Mouse (Mus musculus) neural tube, embryonic 11.5 days (tissue): ENCODE measurements at regions not wholly inside any gene's neighbourhood (a gene's known extent, or its start where the extent isn't known, plus 50 kb on each side); places are given as distances from the start of the nearest gene placed in this dataset. TPM values are rescaled to one million over a fixed set of nuclear protein-coding genes. Genes with fewer than 3 reads are reported as not detected.

Experiments
- ATAC-seq: fragments of 200-750 bp; cut with Nextera tagmentation; 2 replicates; pipeline ENCODE4 v1.8.0; 2017; ENCODE audit warnings: moderate number of reproducible peaks, mild to moderate bottlenecking, moderate TSS enrichment, moderate library complexity; ENCODE audit not compliant: insufficient read depth, low FRiP score, low TSS enrichment
- DNase-seq: peaks from one replicate; pipeline ENCODE4 v3.0.0-alpha.2; 2015; ENCODE audit warnings: low spot score
- H3K27ac ChIP-seq: fragments of 300-500 bp; sonication (generic); 2 replicates; pipeline ENCODE4 v1.5.1; 2014; ENCODE audit warnings: low read depth, mild to moderate bottlenecking, low read length
- H3K27me3 ChIP-seq: fragments of 300-500 bp; sonication (generic); 2 replicates; pipeline ENCODE4 v1.6.1; 2014; ENCODE audit warnings: mild to moderate bottlenecking, low read length, mixed read lengths; ENCODE audit not compliant: control insufficient read depth, insufficient read depth
- H3K36me3 ChIP-seq: fragments of 300-500 bp; sonication (generic); 2 replicates; pipeline ENCODE4 v1.6.1; 2014; ENCODE audit warnings: mild to moderate bottlenecking, low read length, moderate library complexity, mixed read lengths; ENCODE audit not compliant: control insufficient read depth, insufficient read depth
- H3K4me1 ChIP-seq: fragments of 300-500 bp; sonication (generic); 2 replicates; pipeline ENCODE4 v1.6.1; 2014; ENCODE audit warnings: low read length, mixed read lengths; ENCODE audit not compliant: control insufficient read depth, insufficient read depth
- H3K4me2 ChIP-seq: fragments of 300-500 bp; sonication (generic); 2 replicates; pipeline ENCODE4 v1.6.1; 2014; ENCODE audit warnings: low read depth, mild to moderate bottlenecking, moderate library complexity
- H3K4me3 ChIP-seq: fragments of 300-500 bp; sonication (generic); 2 replicates; pipeline ENCODE4 v1.5.1; 2014; ENCODE audit warnings: low read depth, low read length
- H3K9ac ChIP-seq: fragments of 300-500 bp; sonication (generic); 2 replicates; pipeline ENCODE4 v1.6.1; 2014; ENCODE audit warnings: mild to moderate bottlenecking, low read length
- H3K9me3 ChIP-seq: fragments of 300-500 bp; sonication (generic); 2 replicates; pipeline ENCODE4 v1.6.1; 2016; ENCODE audit warnings: low read length; ENCODE audit not compliant: control insufficient read depth
- WGBS: fragments of 180-500 bp; shearing (Covaris S2); extraction: QIAGEN DNeasy Blood & Tissue Kit; methylation state at CpG from one replicate; pipeline ENCODE4 v1.1.7; 2014; 5-methylcytosine and 5-hydroxymethylcytosine counted together
- microRNA-seq: library from miRNA; unstranded; fragments of <30 nt; microRNA quantifications from one replicate; pipeline ENCODE4, GENCODE M21; 2016

- ATAC-seq, result no peak
- H3K4me2 ChIP-seq, result no peak overlapping the region
- H3K9me3 ChIP-seq, result peaks cover 16% of the 10 kb centered on the region
Observed at GRCm38 (mm10) chr16:3256051-3256450, 334.8 kb upstream of the Olfr161 start.

GRCm38 (mm10) chr16:3265351-3265750, 325.5 kb upstream of the Olfr161 start:
- Histone ChIP-seq H3K27me3 (no peaks in the 10 kb centered on the region), H3K36me3 (0 out of 2 replicates have a peak, but pooled peaks cover 2% of the 10 kb centered on the region), H3K4me1 (no peaks in the 10 kb centered on the region), H3K4me2 (no peak overlapping the region), H3K9ac (no peak overlapping the region), H3K27ac (no peak overlapping the region), H3K9me3 (peaks cover 30% of the 10 kb centered on the region), H3K4me3 (no peak overlapping the region)
- ATAC-seq (no peak), DNase-seq (no peak)
- WGBS, result 95% methylated on average over 1 of the region's 1 CpGs

More at GRCm38 (mm10) chr16:3256051-3256450, 334.8 kb upstream of the Olfr161 start:
- Histone ChIP-seq H3K9ac (no peak overlapping the region), H3K4me3 (no peak overlapping the region), H3K27me3 (no peaks in the 10 kb centered on the region), H3K36me3 (no peaks in the 10 kb centered on the region), H3K27ac (no peak overlapping the region), H3K4me1 (no peaks in the 10 kb centered on the region)
- DNase-seq, result no peak

DNA sequence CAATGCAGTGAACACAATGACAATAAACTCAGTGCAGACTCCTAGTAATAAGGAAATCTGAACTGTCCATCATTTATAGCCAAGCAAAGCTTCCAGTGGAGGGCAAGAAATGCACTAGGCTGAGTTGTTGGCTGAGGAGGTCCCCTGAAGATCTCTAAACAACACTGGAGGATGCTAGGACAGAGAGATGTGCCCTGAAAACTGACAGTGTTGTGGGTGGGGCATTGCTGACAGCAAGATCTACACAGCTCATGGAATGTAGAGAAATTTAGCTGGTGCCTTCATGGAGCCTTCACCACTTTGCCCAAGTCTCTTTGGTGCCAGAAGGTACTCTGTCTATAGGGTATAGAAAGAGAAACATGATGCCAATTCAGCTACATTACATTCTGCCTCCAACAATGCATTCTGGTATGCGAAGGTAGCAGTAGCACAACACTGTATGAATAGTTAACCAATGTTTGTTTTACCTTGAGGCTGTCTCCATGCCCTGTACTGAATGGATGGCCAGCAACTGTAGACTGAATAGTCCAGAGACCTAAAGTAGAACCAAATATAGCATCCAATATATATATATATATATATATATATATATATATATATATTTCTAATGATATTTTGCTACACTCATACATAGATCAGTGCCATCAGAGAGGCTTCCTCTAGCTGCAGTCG, 318.9 kb upstream of the Olfr161 start:
- H3K4me2 ChIP-seq, result no peak overlapping the region
- peaks cover 43% of the 10 kb centered on the region for H3K9me3 ChIP-seq
- no peaks in the 10 kb centered on the region for H3K4me1 ChIP-seq
- H3K9ac ChIP-seq, result no peak overlapping the region
- ATAC-seq (no peak), DNase-seq (no peak)
- H3K27ac ChIP-seq, result no peak overlapping the region
- 63% methylated on average over 2 of the region's 2 CpGs for WGBS
- no peaks in the 10 kb centered on the region for H3K27me3 ChIP-seq
- no peaks in the 10 kb centered on the region for H3K36me3 ChIP-seq
- H3K4me3 ChIP-seq, result no peak overlapping the region

DNA sequence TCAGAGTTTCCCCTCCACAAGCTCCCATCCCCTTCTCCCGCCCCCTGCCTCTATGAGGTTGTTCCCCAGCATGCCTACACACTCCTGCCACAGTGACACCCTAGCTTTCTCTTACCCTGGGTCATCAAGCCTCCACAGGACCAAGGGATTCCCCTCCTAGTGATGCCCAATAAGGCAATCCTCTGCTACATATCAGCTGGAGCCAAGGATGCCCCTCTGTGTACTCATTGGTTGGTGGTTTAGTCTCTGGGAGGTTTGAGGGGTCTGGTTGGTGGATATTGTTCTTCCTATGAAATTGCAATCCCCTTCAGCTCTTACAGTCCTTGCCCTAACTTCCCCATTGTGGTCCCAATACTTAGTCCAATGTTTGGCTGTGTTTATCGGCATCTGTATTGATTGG, 317.4 kb upstream of the Olfr161 start:
- H3K4me1 ChIP-seq, result no peaks in the 10 kb centered on the region
- no peak for DNase-seq
- H3K4me2 ChIP-seq, result no peak overlapping the region
- H3K27me3 ChIP-seq, result no peaks in the 10 kb centered on the region
- no peak overlapping the region for H3K9ac ChIP-seq
- no peaks in the 10 kb centered on the region for H3K36me3 ChIP-seq
- no peak for ATAC-seq
- H3K4me3 ChIP-seq, result no peak overlapping the region
- H3K9me3 ChIP-seq, result peaks cover 42% of the 10 kb centered on the region
- 87% methylated on average over 2 of the region's 2 CpGs for WGBS
- H3K27ac ChIP-seq, result no peak overlapping the region

Small RNA genes in the stretch of these regions (microRNA-seq; reads per million reads assigned to microRNA genes)
- gene Gm23215, result not detected
